Mouse (Mus musculus) lung, embryonic 16.5 days (tissue): Measurements from ENCODE around the gene Robo3. TPM values are rescaled to one million over a fixed set of nuclear protein-coding genes. Genes with fewer than 3 reads are reported as not detected.

Source experiments
- ATAC-seq: fragments of 200-750 bp; cut with Nextera tagmentation; 2 replicates; pipeline ENCODE4 v1.8.0; 2017; ENCODE audit warnings: low read depth, mild to moderate bottlenecking, moderate library complexity
- H3K27ac ChIP-seq: fragments of 300-500 bp; sonication (generic); 2 replicates; pipeline ENCODE4 v1.5.1; 2014; ENCODE audit warnings: mild to moderate bottlenecking, control low read depth, low read length
- H3K27me3 ChIP-seq: fragments of 300-500 bp; sonication (generic); 2 replicates; pipeline ENCODE4 v1.6.1; 2014; ENCODE audit warnings: low read depth, low read length, mixed read lengths; ENCODE audit not compliant: control insufficient read depth, insufficient read depth
- H3K36me3 ChIP-seq: fragments of 300-500 bp; sonication (generic); 2 replicates; pipeline ENCODE4 v1.6.1; 2014; ENCODE audit warnings: low read length; ENCODE audit not compliant: control insufficient read depth, insufficient read depth
- H3K4me1 ChIP-seq: fragments of 300-500 bp; sonication (generic); replicated peaks from 2 replicates; pipeline ENCODE4 v1.6.1; 2014; ENCODE audit warnings: low read length, mixed read lengths; ENCODE audit not compliant: control insufficient read depth, insufficient read depth
- H3K4me2 ChIP-seq: fragments of 300-500 bp; sonication (generic); 2 replicates; pipeline ENCODE4 v1.6.1; 2014; ENCODE audit warnings: low read depth, low read length, control low read depth
- H3K4me3 ChIP-seq: fragments of 300-500 bp; sonication (generic); 2 replicates; pipeline ENCODE4 v1.5.1; 2014; ENCODE audit warnings: mild to moderate bottlenecking, low read length, control low read depth
- H3K9ac ChIP-seq: fragments of 300-500 bp; sonication (generic); 2 replicates; pipeline ENCODE4 v1.6.1; 2014; ENCODE audit warnings: low read length, control low read depth
- H3K9me3 ChIP-seq: fragments of 300-500 bp; sonication (generic); 2 replicates; pipeline ENCODE4 v1.6.1; 2016; ENCODE audit warnings: low read length; ENCODE audit not compliant: control insufficient read depth
- WGBS: fragments of 180-500 bp; shearing (Covaris S2); extraction: QIAGEN DNeasy Blood & Tissue Kit; methylation state at CpG from one replicate; pipeline ENCODE4 v1.1.7; 2014; 5-methylcytosine and 5-hydroxymethylcytosine counted together
- polyA plus RNA-seq: library from polyadenylated mRNA; unstranded; fragments of >200 nt; fragmentation: Nextera tagmentation; extraction: Ambion mirVana; gene quantifications from 2 replicates; pipeline ENCODE4 v1.2.1, GENCODE M21; 2015

Gene Robo3
- polyA plus RNA-seq, 1 experiment from 2014 or later, result 0.15 TPM

DNA sequence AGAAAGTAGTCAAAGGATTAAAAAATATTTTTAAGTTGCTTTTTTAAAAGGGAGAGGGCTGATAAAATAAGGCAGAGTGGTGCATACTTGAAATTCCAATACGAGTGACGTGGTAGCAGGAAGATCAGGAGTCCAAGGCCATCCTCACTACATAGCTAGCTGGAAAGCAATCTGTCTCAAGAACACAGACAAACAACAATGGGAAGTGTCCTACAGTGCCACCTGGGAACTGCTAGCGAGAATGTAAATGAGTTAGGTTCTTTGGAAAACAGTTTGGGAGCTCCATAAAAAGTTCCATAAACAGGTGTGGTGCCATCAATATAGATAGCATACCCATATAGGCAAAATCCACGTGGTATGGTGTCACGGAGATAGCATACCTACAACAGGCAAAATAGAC, 67.3 kb downstream of the Robo3 start:
- Histone ChIP-seq H3K27me3 (no peaks in the 10 kb centered on the region), H3K9ac (no peak overlapping the region), H3K4me1 (no peaks in the 10 kb centered on the region), H3K9me3 (no peaks in the 10 kb centered on the region), H3K36me3 (no peaks in the 10 kb centered on the region), H3K27ac (no peak overlapping the region), H3K4me3 (no peak overlapping the region), H3K4me2 (no peak overlapping the region)
- no peak for ATAC-seq
- WGBS, result 44% methylated on average over 5 of the region's 5 CpGs

Other genes starting within 250 kb of the Robo3 start
- 13.4 TPM in 2 replicates for gene Tmem218, start 225.0 kb downstream of the Robo3 start, polyA plus RNA-seq
- 2.0 and 2.4 TPM in 2 replicates for gene Slc37a2, start 177.5 kb downstream of the Robo3 start, polyA plus RNA-seq
- gene Ccdc15, start 84.8 kb downstream of the Robo3 start, polyA plus RNA-seq, result 7.6 TPM in 2 replicates
- 0.35 and 0.40 TPM in 2 replicates for gene Hepacam, start 65.9 kb downstream of the Robo3 start, polyA plus RNA-seq
- gene Robo4, start 31.3 kb downstream of the Robo3 start, polyA plus RNA-seq, result 24.7 and 29.8 TPM in 2 replicates
- 22.0 and 25.0 TPM in 2 replicates for gene Msantd2, start 56.1 kb upstream of the Robo3 start, polyA plus RNA-seq
- 184 and 194 TPM in 2 replicates for gene Esam, start 94.8 kb upstream of the Robo3 start, polyA plus RNA-seq
- 40.2 and 46.8 TPM in 2 replicates for gene Vsig2, start 106.0 kb upstream of the Robo3 start, polyA plus RNA-seq
- 4.7 and 9.0 TPM in 2 replicates for gene Nrgn, start 119.7 kb upstream of the Robo3 start, polyA plus RNA-seq
- 14.9 and 15.3 TPM in 2 replicates for gene Siae, start 122.5 kb upstream of the Robo3 start, polyA plus RNA-seq
- gene Spa17, start 180.5 kb upstream of the Robo3 start, polyA plus RNA-seq, result 11.8 and 13.8 TPM in 2 replicates
- 134 and 139 TPM in 2 replicates for gene Tbrg1, start 224.1 kb upstream of the Robo3 start, polyA plus RNA-seq
- 1.0 TPM in 1 of 2 replicates, not detected in the other for gene Panx3, start 236.0 kb upstream of the Robo3 start, polyA plus RNA-seq